Mouse (Mus musculus) heart, embryonic 15.5 days (tissue): ENCODE results near the gene Kif4. TPM values are rescaled to one million over a fixed set of nuclear protein-coding genes. Genes with fewer than 3 reads are reported as not detected.

Experiments used
- ATAC-seq: fragments of 200-750 bp; cut with Nextera tagmentation; replicated peaks from 2 replicates; pipeline ENCODE4 v1.8.0; 2017; ENCODE audit warnings: low read depth, moderate TSS enrichment; ENCODE audit not compliant: insufficient number of reproducible peaks, insufficient read depth, low FRiP score
- H3K27ac ChIP-seq: fragments of 300-500 bp; sonication (generic); 2 replicates; pipeline ENCODE4 v1.5.1; 2015; ENCODE audit warnings: mild to moderate bottlenecking, inconsistent platforms
- H3K27me3 ChIP-seq: fragments of 300-500 bp; sonication (generic); 2 replicates; pipeline ENCODE4 v1.6.1; 2015; ENCODE audit warnings: inconsistent platforms
- H3K36me3 ChIP-seq: fragments of 300-500 bp; sonication (generic); 2 replicates; pipeline ENCODE4 v1.6.1; 2015; ENCODE audit warnings: mild to moderate bottlenecking, inconsistent platforms
- H3K4me1 ChIP-seq: fragments of 300-500 bp; sonication (generic); replicated peaks from 2 replicates; pipeline ENCODE4 v1.6.1; 2015; ENCODE audit warnings: inconsistent platforms
- H3K4me2 ChIP-seq: fragments of 300-500 bp; sonication (generic); 2 replicates; pipeline ENCODE4 v1.6.1; 2015; ENCODE audit warnings: inconsistent platforms, mild to moderate bottlenecking, moderate library complexity
- H3K4me3 ChIP-seq: fragments of 300-500 bp; sonication (generic); 2 replicates; pipeline ENCODE4 v1.5.1; 2015; ENCODE audit warnings: mild to moderate bottlenecking, inconsistent platforms
- H3K9ac ChIP-seq: fragments of 300-500 bp; sonication (generic); 2 replicates; pipeline ENCODE4 v1.6.1; 2015; ENCODE audit warnings: mild to moderate bottlenecking, inconsistent platforms
- H3K9me3 ChIP-seq: fragments of 300-500 bp; sonication (generic); replicated peaks from 2 replicates; pipeline ENCODE4 v1.6.1; 2016; ENCODE audit warnings: inconsistent platforms
- WGBS: fragments of 180-500 bp; shearing (Covaris S2); methylation state at CpG from one replicate; pipeline ENCODE4 v1.1.7; 2015; ENCODE audit warnings: mixed read lengths; 5-methylcytosine and 5-hydroxymethylcytosine counted together
- polyA plus RNA-seq: library from polyadenylated mRNA; unstranded; fragments of >200 nt; fragmentation: Nextera tagmentation; extraction: Ambion mirVana; gene quantifications from 2 replicates; pipeline ENCODE4 v1.2.1, GENCODE M21; 2015

Kif4 gene
- polyA plus RNA-seq: 18.9 and 21.5 TPM in 2 replicates

DNA sequence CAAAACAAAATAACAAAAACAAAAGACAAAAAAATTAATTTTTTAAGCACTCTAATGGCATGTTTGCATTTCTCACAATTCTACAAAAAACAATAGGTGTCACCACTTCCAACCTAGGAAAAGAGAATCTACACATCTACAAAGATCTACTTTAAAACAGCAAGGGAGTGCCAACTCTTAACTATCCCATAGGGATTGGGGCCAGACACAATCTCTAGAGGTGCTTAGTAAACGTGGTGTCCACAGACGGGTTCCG is at the start of gene Kif4:
Gene Kif4, plus strand, starts transcription at position 192 of the 256 bp plus-strand sequence.
- peak; percentile 45 for ATAC-seq
- 0 out of 2 replicates have a peak, but pooled peaks cover 7% of the 10 kb centered on the region for H3K36me3 ChIP-seq
- 12% methylated on average over 3 of the region's 3 CpGs for WGBS

DNA sequence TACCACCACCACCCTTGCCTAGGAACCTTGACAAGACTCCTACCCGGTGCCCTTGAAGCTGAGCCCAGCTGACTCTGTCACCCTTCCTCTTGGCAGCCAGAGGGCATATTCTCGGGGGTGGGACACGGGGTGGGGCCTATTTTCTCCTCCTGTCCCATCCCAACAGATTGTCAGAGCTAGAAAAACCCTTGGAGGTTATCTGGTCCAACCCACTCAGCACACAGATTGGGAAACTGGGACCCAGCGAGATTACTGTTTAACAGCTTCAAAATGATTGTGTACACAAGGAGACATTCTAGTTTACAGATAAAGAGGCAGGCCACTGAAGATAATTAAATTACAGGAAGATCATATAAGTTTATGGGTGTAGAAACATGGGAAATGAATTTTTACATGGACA is 30.7 kb upstream of the Kif4 start, which contains the start of gene P2ry4:
Gene P2ry4, minus strand, starts transcription at position 79 of the 400 bp plus-strand sequence.
- no peaks in the 10 kb centered on the region for H3K9me3 ChIP-seq
- no peak within 1 kb of the TSS for H3K4me2 ChIP-seq
- no peak within 1 kb of the TSS for H3K9ac ChIP-seq
- no peak within 1 kb of the TSS for H3K27ac ChIP-seq
- H3K4me1 ChIP-seq: no peaks in the 10 kb centered on the region
- no peak for ATAC-seq
- no peaks in the 10 kb centered on the region for H3K27me3 ChIP-seq
- WGBS: 49% methylated on average over 4 of the region's 4 CpGs
- no peaks in the 10 kb centered on the region for H3K36me3 ChIP-seq
- H3K4me3 ChIP-seq: no peak within 1 kb of the TSS

More for the DNA sequence above, at the start of gene Kif4:
- H3K27ac ChIP-seq: peak within 1 kb of the TSS; percentile 68
- H3K4me2 ChIP-seq: peak within 1 kb of the TSS; percentile 79
- no peaks in the 10 kb centered on the region for H3K4me1 ChIP-seq
- no peaks in the 10 kb centered on the region for H3K27me3 ChIP-seq
- peak within 1 kb of the TSS; percentile 69 for H3K4me3 ChIP-seq
- no peaks in the 10 kb centered on the region for H3K9me3 ChIP-seq
- peak within 1 kb of the TSS; percentile 63 for H3K9ac ChIP-seq

DNA sequence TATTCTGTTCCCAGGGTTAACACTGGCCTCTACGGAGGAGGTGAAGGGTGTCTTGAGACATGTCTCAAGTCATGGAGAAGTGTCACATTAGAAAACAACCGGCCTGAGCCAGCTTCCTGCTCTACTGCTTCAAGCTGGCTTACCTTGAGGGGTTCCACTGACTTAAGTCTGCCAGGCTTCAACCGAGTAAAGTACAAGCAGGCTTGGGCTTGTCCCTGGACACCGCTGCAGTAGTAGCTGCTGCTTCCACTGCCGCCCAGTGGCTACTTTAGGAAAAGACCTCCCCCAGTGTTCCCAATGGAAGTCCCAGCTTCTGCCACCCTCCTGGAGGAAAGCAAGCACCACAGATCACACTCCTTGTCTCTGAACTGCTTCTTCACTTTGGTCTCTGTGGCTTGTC is 28.1 kb upstream of the Kif4 start:
- Histone ChIP-seq H3K27me3 (no peaks in the 10 kb centered on the region), H3K36me3 (no peaks in the 10 kb centered on the region), H3K9ac (no peak overlapping the region), H3K9me3 (no peaks in the 10 kb centered on the region), H3K4me1 (no peaks in the 10 kb centered on the region), H3K27ac (no peak overlapping the region), H3K4me3 (no peak overlapping the region), H3K4me2 (no peak overlapping the region)
- no peak for ATAC-seq
- 21% methylated on average over 5 of the region's 5 CpGs for WGBS

DNA sequence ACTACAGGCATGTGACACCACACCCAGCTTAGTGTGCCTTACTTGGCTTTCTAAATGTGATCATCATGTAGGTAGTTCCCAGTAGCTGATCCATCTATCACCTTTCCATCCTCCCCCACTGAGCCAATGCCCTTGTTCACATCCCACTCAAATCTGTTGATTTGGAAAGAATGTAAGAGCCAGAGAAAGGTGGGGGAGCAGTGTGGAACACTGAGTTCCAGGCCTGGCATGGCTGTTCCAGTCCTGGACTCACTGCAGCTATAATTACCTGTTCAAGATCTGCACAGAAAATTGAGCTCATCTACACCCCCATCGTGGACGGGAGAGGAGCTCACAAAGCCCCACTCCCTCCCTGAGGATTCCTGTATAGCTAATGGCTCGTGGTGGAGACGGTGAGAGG is 25.8 kb upstream of the Kif4 start:
- no peaks in the 10 kb centered on the region for H3K36me3 ChIP-seq
- no peaks in the 10 kb centered on the region for H3K9me3 ChIP-seq
- H3K4me1 ChIP-seq: no peaks in the 10 kb centered on the region
- no peak overlapping the region for H3K27ac ChIP-seq
- H3K27me3 ChIP-seq: no peaks in the 10 kb centered on the region
- H3K4me3 ChIP-seq: no peak overlapping the region
- H3K9ac ChIP-seq: no peak overlapping the region
- ATAC-seq: no peak
- no peak overlapping the region for H3K4me2 ChIP-seq
- 65% methylated on average over 4 of the region's 4 CpGs for WGBS

DNA sequence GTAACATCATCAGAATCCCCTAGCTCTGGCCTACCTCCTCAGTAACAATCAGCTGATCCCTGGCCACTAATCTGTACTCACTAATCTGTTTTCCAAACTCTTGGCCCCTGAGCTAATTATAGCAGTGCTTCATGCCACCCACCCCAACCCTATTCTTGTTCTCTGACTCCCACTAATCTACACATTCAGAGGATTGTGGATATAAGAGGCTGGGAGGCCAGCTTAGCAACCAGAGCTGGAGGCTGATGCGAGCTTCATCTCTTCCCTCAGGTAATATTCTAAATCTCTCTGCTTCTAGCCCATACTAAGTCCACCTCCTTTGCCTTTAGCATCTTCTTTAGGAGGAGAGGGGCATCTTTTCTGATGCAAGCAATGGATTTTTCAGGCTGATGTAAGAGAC is 20.2 kb upstream of the Kif4 start, which contains the start of gene Arr3:
Gene Arr3, plus strand, starts transcription at position 184 of the 400 bp plus-strand sequence.
- ATAC-seq: no peak
- Histone ChIP-seq H3K4me2 (no peak within 1 kb of the TSS), H3K27ac (no peak within 1 kb of the TSS), H3K9me3 (no peaks in the 10 kb centered on the region), H3K27me3 (no peaks in the 10 kb centered on the region), H3K4me1 (no peaks in the 10 kb centered on the region), H3K9ac (no peak within 1 kb of the TSS), H3K4me3 (no peak within 1 kb of the TSS), H3K36me3 (no peaks in the 10 kb centered on the region)
- WGBS: 52% methylated on average over 1 of the region's 1 CpGs

DNA sequence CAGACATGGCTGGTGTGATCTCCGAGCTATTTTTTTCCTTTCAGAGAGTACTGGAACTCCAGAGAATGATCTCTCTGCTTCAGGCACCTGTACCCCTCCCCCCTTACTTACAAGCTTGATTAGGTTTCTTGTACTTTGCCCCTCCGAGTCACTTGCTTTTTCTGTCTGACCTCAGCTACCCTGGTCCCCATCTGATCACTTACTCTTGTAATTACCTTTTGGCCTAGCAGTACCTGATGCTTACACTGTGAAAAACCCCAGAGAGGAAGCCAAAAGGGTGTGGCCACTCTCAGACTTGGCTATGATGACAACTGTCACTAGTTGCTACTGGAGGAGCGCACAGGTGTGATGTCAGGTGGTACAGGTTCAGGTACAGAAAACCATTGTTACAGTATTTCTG is 7.0 kb upstream of the Kif4 start:
- Histone ChIP-seq H3K36me3 (0 out of 2 replicates have a peak, but pooled peaks cover 5% of the 10 kb centered on the region), H3K4me3 (no peak overlapping the region), H3K27me3 (no peaks in the 10 kb centered on the region), H3K9me3 (no peaks in the 10 kb centered on the region), H3K9ac (no peak overlapping the region), H3K4me2 (no peak overlapping the region), H3K4me1 (0 out of 2 replicates have a peak, but pooled peaks cover 2% of the 10 kb centered on the region), H3K27ac (no peak overlapping the region)
- WGBS: 55% methylated on average over 3 of the region's 3 CpGs
- ATAC-seq: no peak

DNA sequence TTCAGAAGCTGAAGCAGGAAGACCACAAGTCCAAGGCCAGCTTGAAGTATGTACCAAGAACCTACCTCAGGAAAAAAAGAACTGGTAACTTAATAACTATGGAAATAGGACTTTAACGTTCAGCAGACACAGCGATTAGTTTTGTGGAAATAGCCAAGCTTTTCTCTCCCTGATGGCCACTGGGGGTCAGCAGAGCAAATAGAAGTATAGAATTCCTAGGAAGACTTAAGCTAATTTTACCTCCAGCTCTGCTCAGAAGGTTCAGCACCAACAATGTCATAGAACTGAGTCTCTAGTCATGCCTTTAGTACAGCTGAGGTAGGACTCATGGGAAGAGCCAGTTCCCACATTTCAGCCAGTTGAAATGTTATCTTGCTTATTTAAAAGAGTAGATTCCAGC is 4.2 kb upstream of the Kif4 start:
- ATAC-seq: no peak
- Histone ChIP-seq H3K27me3 (no peaks in the 10 kb centered on the region), H3K4me2 (no peak overlapping the region), H3K4me3 (no peak overlapping the region), H3K36me3 (0 out of 2 replicates have a peak, but pooled peaks cover 7% of the 10 kb centered on the region), H3K9me3 (no peaks in the 10 kb centered on the region), H3K4me1 (0 out of 2 replicates have a peak, but pooled peaks cover 2% of the 10 kb centered on the region), H3K27ac (no peak overlapping the region), H3K9ac (no peak overlapping the region)
- 65% methylated on average over 2 of the region's 2 CpGs for WGBS

DNA sequence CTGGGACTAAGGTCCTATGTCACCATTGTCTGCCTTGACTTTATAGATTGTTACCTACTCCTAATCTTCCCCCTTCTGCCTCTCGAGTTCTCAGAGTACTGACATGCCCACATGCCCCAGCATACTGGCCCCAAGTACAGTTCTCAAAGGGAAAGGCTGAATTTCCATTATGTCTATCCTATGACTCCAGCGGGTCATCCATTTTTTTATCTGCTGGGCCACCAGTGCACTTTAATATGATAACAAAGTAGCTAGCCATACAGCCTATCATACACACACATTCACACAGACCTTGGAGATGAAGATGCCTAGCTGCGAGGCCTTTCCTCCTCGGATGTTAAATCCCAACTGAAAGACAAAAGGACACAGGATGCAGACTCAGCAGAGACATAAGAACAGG is 1.3 kb upstream of the Kif4 start:
- no peaks in the 10 kb centered on the region for H3K27me3 ChIP-seq
- H3K27ac ChIP-seq: no peak overlapping the region
- H3K36me3 ChIP-seq: 0 out of 2 replicates have a peak, but pooled peaks cover 7% of the 10 kb centered on the region
- no peak for ATAC-seq
- 83% methylated on average over 4 of the region's 4 CpGs for WGBS
- H3K9me3 ChIP-seq: no peaks in the 10 kb centered on the region
- no peak overlapping the region for H3K9ac ChIP-seq
- no peak overlapping the region for H3K4me3 ChIP-seq
- no peaks in the 10 kb centered on the region for H3K4me1 ChIP-seq
- H3K4me2 ChIP-seq: no peak overlapping the region

DNA sequence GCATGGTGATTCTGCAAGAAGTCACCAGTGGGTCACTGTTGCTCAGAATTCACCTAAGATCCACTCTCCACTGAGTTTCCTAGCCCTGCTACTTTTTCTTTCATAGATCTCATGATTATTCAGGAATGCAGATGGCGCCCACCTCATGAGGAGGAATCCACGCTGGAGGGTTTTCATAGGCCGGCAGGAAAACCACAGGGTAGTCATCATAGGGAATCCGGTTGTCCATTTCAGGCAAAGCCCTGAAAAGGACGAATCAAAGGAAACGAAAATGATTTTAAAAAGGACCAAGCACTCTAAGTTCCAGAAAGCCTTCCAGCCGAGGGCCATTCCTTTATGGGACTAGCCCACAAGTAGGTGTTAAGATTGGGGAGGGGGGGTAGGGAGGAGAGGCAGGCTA is 391 bp upstream of the Kif4 start:
- Histone ChIP-seq H3K27me3 (no peaks in the 10 kb centered on the region), H3K9me3 (no peaks in the 10 kb centered on the region), H3K9ac (peak overlapping the region; percentile 55; the same call in 1 of the 2 replicates), H3K27ac (no peak overlapping the region), H3K4me3 (peak overlapping the region; percentile 69), H3K4me1 (no peaks in the 10 kb centered on the region), H3K36me3 (0 out of 2 replicates have a peak, but pooled peaks cover 7% of the 10 kb centered on the region), H3K4me2 (peak overlapping the region; percentile 58)
- ATAC-seq: 0 out of 2 replicates have a peak, but pooled peaks have one; percentile 14
- whole genome bisulfite sequencing: 29% methylated on average over 7 of the region's 7 CpGs

DNA sequence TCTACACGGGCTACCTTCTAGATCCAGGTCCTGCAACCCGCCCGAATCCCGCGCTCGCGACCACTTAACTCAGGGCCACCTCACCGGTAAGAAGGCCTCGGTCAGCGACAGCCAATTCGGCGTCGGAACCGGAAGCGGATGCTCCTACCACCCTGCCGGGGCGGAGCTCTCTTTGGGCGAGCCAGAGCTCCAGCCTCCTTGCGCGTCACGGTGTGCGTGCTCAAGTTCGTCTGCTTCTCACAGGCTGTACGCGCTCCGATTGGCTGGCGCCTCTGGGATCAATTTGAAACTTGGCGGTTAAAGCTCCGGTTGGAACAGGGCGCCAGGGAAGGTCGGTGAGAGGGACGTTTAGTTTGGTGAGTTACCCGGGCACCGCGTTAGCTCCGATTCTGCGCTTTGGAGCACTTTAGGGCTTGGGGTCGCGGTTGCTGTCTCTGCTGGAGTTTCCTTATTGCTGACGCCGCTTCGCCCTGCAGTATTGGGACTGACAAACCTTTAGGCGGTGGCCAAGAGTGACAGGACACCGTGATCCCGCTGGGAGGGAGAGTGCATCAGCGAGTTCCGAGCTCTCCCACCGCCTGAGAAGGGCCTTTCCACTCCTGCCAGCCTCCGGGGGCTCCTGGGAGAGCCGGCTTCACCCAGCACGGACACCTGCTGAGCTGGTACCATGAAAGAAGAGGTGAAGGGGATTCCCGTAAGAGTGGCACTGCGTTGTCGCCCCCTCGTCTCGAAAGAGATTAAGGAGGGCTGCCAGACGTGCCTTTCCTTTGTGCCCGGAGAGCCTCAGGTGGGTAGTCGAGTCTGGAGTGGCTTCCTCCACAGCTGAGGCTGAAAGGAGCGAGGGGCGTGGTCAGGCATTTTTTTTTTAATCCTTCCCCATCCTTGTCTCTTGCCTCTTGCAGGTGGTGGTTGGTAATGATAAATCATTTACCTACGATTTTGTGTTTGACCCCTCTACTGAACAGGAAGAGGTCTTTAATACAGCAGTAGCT is 561 bp downstream of the Kif4 start, which contains the start of gene Pdzd11:
Gene Pdzd11, minus strand, starts transcription at position 767 of the 992 bp plus-strand sequence.
- H3K4me2 ChIP-seq: peak within 1 kb of the TSS; percentile 79

DNA sequence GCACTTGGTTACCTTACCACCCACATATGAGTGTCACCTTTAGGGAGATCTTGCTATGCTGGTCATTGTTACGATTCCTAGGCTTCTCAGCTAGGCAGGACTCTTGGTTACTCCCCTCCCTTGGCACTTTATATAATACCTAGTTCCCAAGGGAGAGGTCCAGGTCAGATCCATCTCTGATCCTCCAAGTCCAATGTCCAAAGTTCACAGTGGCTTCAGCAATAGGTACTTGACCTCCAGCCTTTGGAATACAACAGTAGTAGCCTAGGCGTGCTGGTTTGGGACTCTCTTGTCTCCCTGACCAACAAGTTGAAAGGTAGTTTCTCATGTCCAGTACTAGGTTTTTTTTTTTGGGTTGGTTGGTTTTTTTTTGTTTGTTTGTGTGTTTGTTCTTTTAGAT is 3.5 kb downstream of the Kif4 start:
- no peaks in the 10 kb centered on the region for H3K27me3 ChIP-seq
- no peak overlapping the region for H3K9ac ChIP-seq
- H3K4me1 ChIP-seq: no peaks in the 10 kb centered on the region
- no peak overlapping the region for H3K4me3 ChIP-seq
- no peak overlapping the region for H3K4me2 ChIP-seq
- H3K27ac ChIP-seq: no peak overlapping the region
- no peaks in the 10 kb centered on the region for H3K36me3 ChIP-seq
- H3K9me3 ChIP-seq: no peaks in the 10 kb centered on the region
- no peak for ATAC-seq
- 82% methylated on average over 2 of the region's 2 CpGs for WGBS

More for the DNA sequence above, 561 bp downstream of the Kif4 start, which contains the start of gene Pdzd11:
- Histone ChIP-seq H3K27ac (peak within 1 kb of the TSS; percentile 68), H3K27me3 (no peaks in the 10 kb centered on the region), H3K4me1 (no peaks in the 10 kb centered on the region), H3K9me3 (no peaks in the 10 kb centered on the region), H3K9ac (peak within 1 kb of the TSS; percentile 63), H3K4me3 (peak within 1 kb of the TSS; percentile 69), H3K36me3 (0 out of 2 replicates have a peak, but pooled peaks cover 7% of the 10 kb centered on the region)
- 10% methylated on average over 62 of the region's 62 CpGs for WGBS
- ATAC-seq: peak; percentile 99
